Mouse (Mus musculus) heart, adult 8-10 months (tissue): Measurements from ENCODE around the gene Nxt1. TPM values are rescaled to one million over a fixed set of nuclear protein-coding genes. Genes with fewer than 3 reads are reported as not detected.

ENCODE experiments used
- DNase-seq: peaks from one replicate; pipeline ENCODE4 v3.0.0; 2022; ENCODE audit warnings: low spot score
- total RNA-seq, 4 experiments: library from RNA; stranded (reverse); gene quantifications; 2 replicates each; pipeline ENCODE4 v1.2.4; 2022

Nxt1 gene
- total RNA-seq, result 1 to 10 TPM; 5.6 to 9.1 (median 7.8) TPM

- peak; percentile 100 for DNase-seq
These were observed at the start of gene Nxt1 for GRCm38 (mm10) chr2:148672199-148673096. Gene Nxt1, plus strand, starts transcription at chr2:148672601.

GRCm38 (mm10) chr2:148623067-148623466 is 49.3 kb upstream of the Nxt1 start:
- no peak for DNase-seq

- no peak for DNase-seq
These were observed 47.9 kb upstream of the Nxt1 start for GRCm38 (mm10) chr2:148624484-148624883.

- DNase-seq, result peak; percentile 80
These were observed 45.4 kb upstream of the Nxt1 start for GRCm38 (mm10) chr2:148627011-148627471.

- DNase-seq, result no peak
These were observed 41.4 kb upstream of the Nxt1 start for GRCm38 (mm10) chr2:148631011-148631410.

- DNase-seq, result peak; percentile 57
These were observed 40.8 kb upstream of the Nxt1 start for GRCm38 (mm10) chr2:148631602-148632001.

GRCm38 (mm10) chr2:148634466-148634865 is 37.9 kb upstream of the Nxt1 start:
- DNase-seq, result no peak

- no peak for DNase-seq
These were observed 29.6 kb upstream of the Nxt1 start for GRCm38 (mm10) chr2:148642610-148643370.

- no peak for DNase-seq
These were observed 27.9 kb upstream of the Nxt1 start for GRCm38 (mm10) chr2:148644421-148645000.

- no peak for DNase-seq
These were observed 21.6 kb upstream of the Nxt1 start for GRCm38 (mm10) chr2:148650587-148651357.

GRCm38 (mm10) chr2:148654961-148655360 is 17.4 kb upstream of the Nxt1 start:
- DNase-seq, result peak; percentile 68

GRCm38 (mm10) chr2:148663458-148663857 is 8.9 kb upstream of the Nxt1 start:
- no peak for DNase-seq

- DNase-seq, result no peak
These were observed 5.4 kb downstream of the Nxt1 start for GRCm38 (mm10) chr2:148677801-148678200.

GRCm38 (mm10) chr2:148679346-148679745 is 6.9 kb downstream of the Nxt1 start:
- peak; percentile 69 for DNase-seq

GRCm38 (mm10) chr2:148680775-148681291 is 8.4 kb downstream of the Nxt1 start, which contains the start of gene Gzf1:
Gene Gzf1, plus strand, starts transcription at chr2:148681023.
- peak; percentile 99 for DNase-seq

GRCm38 (mm10) chr2:148681461-148681891 is 9.1 kb downstream of the Nxt1 start:
- peak; percentile 45 for DNase-seq

- no peak for DNase-seq
These were observed 10.6 kb downstream of the Nxt1 start for GRCm38 (mm10) chr2:148683031-148683430.

GRCm38 (mm10) chr2:148684972-148685371 is 12.6 kb downstream of the Nxt1 start:
- DNase-seq, result no peak

GRCm38 (mm10) chr2:148685709-148686108 is 13.3 kb downstream of the Nxt1 start:
- no peak for DNase-seq

GRCm38 (mm10) chr2:148686862-148687261 is 14.5 kb downstream of the Nxt1 start:
- DNase-seq, result no peak

GRCm38 (mm10) chr2:148687971-148688370 is 15.6 kb downstream of the Nxt1 start:
- no peak for DNase-seq
